Mouse (Mus musculus): ENCODE results near the gene Adarb1. TPM values are rescaled to one million over a fixed set of nuclear protein-coding genes. Genes with fewer than 3 reads are reported as not detected.
A peak's percentile ranks its signal among the peaks of the same experiment; 100 is the strongest.
"Not testable (repeated sequence)": the region's sequence is repeated elsewhere in the genome, so short reads cannot be mapped to it uniquely, and the experiment has no call there.

The Adarb1 gene
- polyA plus RNA-seq, 1 experiment = 134 TPM

DNA sequence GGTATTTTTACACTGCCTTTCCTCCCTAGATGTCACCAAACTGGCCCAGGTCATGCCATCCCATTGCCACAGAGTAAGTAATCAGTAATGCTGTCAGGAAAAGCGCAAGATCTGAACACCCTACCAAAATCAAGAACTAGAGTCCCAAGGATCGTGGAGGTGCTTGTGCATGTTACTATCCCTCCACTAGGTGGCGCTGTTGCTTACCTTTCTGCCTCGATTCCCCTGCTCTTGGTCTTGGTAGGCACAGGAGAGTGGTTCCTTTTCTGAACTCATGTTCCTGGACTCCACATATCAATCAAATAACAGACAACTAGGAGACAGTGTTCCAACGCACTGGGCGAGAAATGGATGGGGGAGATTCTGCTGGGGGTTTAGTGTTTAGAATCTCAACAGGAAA is 135.2 kb downstream of the Adarb1 start:
- DNase-seq (ENCODE audit: extremely low spot score in 1 of 2, low spot score in 1 of 2) = peak; percentile 28 to 89

DNA sequence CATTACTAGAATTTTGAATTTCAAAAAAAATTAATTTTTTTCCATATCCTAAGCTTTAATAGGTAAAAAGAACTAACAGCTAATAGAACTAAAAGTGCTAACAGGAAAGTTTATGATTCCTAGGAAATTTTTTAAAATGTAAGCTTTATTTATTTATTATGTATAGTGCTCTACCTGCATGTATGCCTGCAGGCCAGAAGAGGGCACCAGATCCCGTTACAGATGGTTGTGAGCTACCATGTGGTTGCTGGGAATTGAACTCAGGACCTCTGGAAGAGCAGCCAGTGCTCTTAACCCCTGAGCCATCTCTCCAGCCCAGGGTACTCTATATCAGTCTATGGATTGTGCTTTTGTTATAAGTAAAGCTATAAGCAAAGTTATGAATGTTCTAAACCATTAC is 136.0 kb downstream of the Adarb1 start:
- not testable (repeated sequence) for DNase-seq (ENCODE audit: extremely low spot score in 1 of 2, low spot score in 1 of 2)

DNA sequence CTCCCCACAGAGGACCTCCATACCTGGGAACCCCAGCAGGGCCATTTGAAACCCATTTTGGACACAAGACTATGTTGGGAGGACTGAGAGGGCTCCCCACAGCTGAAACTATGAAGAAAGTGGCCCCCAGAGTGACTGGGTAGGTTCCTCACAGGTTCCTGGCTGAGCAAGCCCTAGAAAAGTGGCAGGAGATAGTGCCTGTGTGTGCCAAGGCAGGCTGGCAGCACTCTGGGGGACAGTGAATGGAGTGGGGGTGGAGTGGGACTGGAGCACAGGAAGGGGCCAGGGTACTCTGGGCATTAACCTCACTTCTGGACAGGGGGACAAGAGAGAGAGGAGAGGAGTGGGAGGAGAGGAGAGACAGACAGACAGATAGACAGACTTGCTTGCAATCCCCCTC is 144.3 kb downstream of the Adarb1 start:
- no peak for DNase-seq (ENCODE audit: extremely low spot score in 1 of 2, low spot score in 1 of 2)

DNA sequence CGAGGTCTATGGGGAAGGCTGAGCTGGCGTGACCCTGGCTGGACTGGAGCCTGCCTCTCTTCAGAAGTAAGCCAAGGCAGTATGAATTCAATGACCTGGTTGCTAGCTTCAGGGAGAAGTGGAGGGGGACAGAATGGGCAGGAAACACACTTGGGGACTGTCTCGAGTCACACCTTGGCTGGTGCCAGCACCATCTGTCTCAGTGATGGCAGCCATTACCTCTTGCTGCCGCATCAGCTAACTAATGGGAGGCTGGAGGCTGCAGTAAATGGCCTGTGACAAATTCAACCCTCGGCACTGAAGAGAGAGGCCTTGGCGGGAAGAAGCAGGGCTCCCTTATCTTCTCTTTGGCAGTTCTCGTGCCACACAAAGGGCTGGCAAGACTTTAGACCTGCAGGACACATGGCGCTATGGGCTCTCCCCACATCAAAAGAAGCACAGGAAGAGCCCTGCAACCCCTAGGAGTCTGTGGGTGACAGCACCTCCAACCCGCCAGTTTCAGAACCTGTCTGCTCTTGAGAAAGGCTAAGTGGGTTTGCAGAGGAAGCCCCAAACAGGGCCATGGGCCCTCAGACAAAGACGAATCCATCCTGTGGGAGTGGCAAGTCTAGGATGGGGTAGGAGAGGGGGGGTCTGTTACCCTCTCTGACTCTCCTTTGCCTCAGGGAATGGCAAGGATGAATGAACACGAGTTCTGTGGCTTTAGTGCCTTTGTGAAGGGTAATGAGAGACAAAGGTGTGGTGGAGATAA is 144.9 kb downstream of the Adarb1 start:
- DNase-seq (ENCODE audit: extremely low spot score in 1 of 2, low spot score in 1 of 2) = no peak

DNA sequence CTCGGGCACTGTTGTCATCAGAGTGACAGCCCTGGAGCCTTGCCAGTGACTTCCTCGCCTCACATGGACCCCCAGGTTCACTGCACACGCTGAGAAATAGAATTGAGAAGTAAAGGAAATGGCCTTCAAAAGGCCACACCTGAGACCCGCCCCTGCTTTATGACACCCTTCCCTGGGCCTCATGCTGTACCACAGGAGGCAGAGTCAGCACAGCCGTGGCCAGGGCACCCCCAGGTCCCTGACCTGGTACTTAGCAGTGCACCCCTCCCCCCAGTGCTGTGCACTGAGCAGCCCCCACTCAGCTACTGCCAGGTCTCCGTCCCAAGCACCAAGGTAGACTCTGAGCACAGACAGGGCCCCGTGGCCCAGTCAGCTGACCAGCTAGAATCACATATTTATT is 148.9 kb downstream of the Adarb1 start:
- DNase-seq (ENCODE audit: extremely low spot score in 1 of 2, low spot score in 1 of 2) = no peak

DNA sequence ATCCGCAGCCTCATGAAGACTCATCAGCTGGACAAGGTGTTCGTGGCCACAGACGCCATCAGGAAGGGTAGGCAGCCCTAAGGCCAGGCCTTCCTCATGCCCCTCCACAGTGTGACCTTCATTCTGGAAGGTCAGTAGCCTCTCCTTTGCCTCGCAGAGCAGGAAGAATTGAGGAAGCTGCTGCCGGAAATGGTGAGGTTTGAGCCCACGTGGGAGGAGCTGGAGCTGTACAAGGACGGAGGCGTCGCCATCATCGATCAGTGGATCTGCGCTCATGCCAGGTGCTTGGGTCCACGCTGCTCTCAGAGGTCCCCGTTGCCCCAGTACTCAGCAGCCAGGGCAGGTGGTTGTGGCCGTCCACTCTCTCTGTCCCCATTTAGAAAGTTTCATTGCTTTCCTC is 151.0 kb downstream of the Adarb1 start:
- DNase-seq (ENCODE audit: extremely low spot score in 1 of 2, low spot score in 1 of 2) = no peak

DNA sequence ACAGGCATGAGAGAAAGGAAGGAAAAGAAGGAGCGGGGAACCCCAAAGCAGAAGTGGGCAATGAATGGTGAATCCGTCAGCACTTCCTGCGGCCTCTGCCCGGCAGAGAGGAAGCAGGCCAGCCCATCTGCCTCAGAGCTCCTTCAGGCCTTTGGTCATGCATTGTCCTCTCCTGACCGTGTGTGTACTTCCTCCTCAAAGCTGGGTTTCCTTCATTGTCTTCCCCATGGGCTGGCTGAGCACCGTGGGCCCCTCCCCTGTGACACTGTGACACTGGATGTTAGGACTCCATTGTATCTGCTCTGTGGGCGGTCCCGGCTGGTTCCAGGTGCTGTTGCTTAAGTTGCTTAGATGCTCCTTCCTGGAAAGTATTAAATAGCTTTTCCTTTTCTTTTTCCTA is 151.8 kb downstream of the Adarb1 start:
- DNase-seq (ENCODE audit: extremely low spot score in 1 of 2, low spot score in 1 of 2) = no peak

DNA sequence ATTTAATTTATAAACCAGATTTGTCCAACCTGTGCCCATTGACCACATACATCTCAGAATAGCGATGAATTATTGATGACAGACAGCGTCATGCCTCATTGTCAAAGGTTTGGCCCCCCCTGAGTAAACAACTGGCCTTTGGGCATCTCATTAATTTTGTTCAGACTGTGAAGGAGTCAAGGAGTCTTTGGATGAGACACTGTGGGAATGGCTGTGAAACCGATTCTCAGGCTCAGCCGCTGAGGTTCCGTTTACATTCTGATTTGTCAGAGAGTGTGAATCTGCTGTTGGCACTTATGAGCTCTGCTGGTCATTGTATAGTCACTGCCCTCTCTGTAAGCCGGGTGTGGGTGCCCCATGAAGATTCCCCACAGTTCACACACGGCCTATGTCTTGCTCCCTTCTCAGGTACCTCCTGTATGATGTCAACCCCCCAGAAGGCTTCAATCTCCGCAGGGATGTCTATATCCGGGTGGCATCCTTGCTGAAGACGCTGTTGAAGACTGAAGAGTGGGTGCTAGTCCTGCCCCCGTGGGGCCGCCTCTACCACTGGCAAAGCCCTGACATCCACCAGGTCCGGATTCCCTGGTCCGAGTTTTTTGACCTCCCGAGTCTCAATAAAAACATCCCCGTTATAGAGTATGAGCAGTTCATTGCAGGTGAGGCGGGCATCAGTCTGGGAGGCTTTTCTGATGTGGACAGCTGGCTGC is 157.7 kb downstream of the Adarb1 start:
- DNase-seq (ENCODE audit: extremely low spot score in 1 of 2, low spot score in 1 of 2) = no peak

DNA sequence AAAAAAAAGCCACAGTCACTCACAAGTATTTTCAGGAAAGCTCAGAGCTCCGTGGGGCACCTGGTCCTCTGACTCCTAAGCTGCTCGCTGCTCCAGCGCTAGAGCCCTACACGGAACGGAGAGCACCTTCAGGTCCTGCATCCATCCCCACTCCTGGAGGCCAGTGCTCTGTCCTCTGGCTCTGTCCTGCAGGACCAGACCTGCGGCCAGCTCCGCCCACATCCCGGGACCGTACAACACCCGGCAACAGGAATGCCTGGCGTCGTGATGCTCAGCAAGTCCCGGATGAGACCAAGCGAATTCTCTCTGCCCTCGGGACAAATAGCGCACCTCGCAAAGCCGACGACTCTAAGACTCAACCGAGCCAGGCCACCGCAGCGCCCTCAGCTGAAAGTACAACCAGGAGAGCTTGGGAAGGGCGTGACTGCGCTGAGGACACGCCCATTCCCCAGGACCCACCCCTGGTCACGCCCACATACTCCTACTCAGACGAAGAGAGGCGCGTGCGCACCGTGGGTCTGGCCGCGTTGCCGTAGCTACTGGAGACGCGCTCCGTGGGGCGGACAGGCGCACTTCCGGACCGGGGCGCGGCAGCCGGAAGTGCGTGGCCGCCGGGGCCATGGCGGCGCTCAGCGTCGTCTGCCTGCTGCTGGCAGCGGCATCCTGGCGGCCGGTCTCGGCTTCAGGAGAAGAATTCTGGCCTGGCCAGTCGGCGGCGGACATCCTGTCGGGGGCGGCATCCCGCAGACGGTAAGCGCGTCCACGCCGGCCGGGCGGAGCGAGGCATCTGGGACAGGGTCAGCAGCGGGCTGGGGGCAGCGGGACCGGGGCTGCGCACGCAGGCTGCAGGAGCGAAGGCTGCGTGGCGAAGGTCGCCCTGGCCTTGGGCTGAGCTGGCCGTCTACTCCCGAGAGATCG is 159.1 kb downstream of the Adarb1 start, which contains the start of gene Pofut2:
Pofut2 (plus strand) TSS at position 515 of the 918 bp plus-strand sequence.
- DNase-seq (ENCODE audit: extremely low spot score in 1 of 2, low spot score in 1 of 2) = peak; percentile 89 to 95

DNA sequence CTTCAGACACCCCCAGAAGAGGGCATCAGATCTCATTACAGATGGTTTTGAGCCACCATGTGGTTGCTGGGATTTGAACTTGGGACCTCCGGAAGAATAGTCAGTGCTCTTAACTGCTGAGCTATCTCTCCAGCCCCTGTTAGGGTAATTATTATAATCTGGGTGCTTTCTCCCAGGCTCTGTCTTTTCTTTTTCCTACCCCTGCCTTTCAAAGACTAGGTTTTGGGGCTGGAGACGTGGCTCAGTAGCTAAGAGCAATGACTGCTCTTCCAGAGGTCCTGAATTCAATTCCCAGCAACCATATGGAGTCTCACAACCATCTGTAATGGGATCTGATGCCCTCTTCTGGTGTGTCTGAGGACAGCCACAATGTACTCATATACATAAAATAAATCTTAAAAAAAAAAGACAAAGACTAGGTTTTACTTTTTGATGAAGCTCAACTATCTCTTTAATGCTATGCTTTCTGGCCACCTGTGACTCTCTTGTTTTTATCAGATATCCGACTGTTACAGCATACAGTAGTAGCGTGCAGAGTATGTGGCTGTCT is 160.0 kb downstream of the Adarb1 start:
- DNase-seq (ENCODE audit: extremely low spot score in 1 of 2, low spot score in 1 of 2) = no peak

DNA sequence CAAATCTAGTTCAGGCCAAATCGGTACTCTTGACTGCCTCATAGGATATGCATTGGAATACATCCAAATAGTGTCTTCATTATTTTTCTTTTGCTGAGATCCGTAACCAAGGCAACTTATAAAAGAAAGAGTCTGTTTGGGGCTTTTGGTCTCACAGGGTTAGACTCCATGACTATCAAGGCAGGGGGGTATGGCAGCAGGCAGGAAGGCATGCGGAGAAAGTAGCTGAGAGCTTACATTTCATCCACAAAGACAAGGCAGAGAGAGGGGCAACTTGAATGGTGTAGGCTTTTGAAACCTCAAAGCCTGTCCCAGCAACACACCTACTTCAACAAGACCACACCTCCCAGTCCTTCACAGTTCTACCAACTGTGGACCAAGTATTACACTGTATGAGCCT is 162.4 kb downstream of the Adarb1 start:
- no peak for DNase-seq (ENCODE audit: extremely low spot score in 1 of 2, low spot score in 1 of 2)

DNA sequence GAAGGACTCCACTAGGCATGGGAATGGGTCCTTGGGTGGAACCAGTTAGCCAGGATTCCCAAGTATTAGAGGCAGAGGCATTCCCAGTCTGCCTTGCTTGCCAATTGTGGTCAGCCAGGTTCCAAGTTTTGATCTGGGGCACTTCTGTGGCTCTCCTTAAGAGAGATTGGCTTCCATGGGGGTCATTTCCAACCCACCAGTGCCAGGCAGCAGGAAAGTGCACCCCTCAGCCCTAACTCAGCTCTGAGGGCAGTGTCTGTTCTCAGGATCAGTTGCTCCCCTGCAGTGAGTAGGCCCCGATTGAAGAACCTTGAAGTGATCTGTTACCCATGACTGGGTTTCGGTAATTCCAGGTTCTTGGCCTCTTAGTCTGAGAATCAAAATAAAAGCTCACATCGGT is 162.8 kb downstream of the Adarb1 start:
- no peak for DNase-seq (ENCODE audit: extremely low spot score in 1 of 2, low spot score in 1 of 2)

DNA sequence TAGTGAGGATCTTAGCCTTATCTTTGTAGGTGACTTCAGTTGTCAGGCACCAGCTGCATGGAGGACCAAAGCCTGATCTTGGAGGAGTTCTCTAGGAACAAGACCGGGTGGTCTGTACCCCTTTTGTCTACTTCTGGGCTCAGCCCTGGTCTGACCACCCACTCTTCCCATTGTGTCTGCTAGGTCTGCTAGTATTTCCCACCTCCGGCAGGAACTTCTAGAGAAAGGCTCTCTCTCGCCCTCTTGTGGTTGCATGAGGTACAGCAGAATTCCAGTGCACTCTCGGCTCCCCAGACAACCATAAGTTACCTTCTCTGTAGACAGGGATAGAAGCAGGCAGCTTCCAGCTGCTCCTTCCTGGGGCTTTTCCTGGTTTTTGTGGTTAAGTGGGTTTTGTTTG is 165.3 kb downstream of the Adarb1 start:
- peak; percentile 73 to 93 for DNase-seq (ENCODE audit: extremely low spot score in 1 of 2, low spot score in 1 of 2)

DNA sequence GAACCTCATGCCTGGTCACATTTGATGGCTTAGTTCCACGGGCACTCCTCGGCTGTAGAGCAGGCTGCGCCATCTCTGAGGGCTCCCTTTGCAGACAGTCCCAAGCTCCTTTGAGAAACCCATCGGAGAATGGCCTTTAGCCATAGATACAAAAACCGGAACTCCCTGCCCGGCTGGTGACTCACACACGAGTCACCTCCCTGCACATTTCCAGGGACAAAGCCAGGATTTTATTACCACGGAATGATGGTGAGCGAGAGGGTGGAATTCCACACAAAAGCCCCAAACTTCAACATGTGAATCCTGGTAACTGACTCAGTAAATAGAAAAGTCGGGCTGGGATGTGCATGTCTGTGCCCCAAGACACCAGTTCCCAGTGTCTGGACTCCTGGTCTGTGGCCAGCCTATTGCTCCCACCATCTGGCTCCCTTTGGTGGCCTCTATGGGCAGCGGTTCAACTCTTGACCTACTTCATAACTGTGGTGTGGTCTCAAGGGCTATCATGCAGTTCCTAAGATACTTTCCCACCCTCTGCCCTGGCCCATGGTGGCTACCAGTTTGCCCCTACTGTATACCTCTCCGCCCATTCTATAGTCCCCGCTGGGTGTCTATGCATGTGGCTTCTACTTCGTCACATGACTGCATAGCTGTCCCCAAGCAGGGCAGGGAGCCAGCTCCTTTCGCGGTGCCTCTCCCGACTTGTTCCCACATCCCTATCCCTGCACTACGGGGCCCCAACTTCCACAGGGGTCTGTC is 166.1 kb downstream of the Adarb1 start:
- peak in 1 of 2 experiments; percentile 25 for DNase-seq (ENCODE audit: extremely low spot score in 1 of 2, low spot score in 1 of 2)

DNA sequence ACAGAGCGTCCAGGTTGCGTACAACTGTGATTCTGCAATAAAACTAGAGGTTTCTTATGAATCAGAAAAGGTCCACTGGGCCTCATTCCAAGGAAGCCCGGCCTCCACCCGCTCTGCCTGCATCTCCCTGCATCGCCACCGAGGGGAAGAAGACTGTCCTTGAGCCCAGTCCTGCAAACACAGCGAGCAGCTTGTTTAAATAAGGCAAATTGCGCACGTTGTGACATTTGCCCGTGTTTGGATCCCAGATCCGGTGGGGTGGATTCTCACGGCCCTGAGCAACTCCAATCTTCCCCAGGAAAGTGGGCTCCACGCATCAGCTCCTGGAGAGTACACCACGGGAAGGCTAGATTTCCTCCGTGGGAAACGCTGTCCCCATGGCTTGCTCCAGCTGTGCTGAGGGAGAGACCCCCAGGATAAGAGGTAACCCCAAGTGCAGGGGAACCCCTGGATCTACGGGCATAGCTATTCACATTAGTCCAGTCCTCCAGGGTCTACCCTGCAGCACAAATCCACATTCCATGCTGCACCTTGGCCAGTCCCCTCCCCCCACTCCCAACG is 166.8 kb downstream of the Adarb1 start:
- DNase-seq (ENCODE audit: extremely low spot score in 1 of 2, low spot score in 1 of 2) = peak in 1 of 2 experiments; percentile 36

DNA sequence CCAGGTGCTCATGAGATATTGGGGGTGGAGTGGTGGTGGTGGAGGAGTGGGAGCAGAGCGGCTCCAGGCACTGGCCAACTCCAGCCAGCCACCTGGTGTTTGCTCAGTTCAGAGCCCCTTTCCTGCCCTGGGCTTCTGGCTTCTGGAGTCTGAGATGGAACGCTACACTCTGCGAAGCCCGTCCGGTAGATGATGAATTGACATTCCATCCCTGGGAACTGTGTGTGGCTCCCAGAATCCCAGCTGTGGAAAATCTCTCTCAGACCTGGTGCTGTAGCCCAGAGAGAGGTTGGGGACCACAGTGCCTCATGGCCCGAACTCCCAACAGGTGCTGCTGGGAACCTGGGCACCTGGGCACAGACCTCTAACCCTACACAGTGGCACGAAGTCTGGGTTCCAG is 170.4 kb downstream of the Adarb1 start:
- no peak for DNase-seq (ENCODE audit: extremely low spot score in 1 of 2, low spot score in 1 of 2)

DNA sequence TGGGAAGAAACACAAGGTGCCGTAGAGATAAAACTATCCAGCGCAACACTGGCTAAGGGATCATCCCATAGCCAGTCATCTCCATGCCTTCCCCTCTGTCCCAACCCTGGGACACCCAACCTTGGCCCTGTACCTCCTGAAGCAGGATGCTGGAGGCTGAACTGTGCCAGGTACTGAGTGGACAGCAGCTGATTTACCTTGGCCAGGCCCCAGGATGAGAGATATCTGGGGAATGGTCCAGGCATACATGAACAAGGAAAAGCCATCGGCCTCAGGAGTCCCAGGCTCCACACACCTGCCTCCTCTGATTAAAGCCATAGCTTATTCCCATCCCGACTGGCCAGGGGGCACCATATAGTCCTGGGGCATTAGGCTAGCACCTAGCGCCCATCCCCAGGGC is 171.0 kb downstream of the Adarb1 start:
- no peak for DNase-seq (ENCODE audit: extremely low spot score in 1 of 2, low spot score in 1 of 2)

DNA sequence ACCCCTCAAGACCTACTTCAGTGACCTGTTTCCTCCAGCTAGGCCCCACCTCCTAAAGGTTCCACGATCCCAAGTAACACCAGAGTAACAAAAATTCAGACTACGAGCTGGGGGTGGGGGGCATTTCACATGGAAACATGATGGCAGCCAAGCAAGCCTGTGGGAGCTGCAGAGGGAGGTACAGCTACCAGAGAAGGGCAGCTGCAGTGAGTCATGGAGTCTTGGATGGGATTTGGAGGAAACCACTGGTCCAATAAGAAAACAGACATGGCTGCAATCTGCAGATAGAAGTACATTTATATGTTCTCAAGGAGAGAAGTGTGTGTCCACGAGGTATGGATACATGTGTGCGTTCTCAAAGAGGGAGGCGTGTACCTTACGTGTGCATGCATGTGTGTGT is 173.3 kb downstream of the Adarb1 start:
- no peak for DNase-seq (ENCODE audit: extremely low spot score in 1 of 2, low spot score in 1 of 2)

DNA sequence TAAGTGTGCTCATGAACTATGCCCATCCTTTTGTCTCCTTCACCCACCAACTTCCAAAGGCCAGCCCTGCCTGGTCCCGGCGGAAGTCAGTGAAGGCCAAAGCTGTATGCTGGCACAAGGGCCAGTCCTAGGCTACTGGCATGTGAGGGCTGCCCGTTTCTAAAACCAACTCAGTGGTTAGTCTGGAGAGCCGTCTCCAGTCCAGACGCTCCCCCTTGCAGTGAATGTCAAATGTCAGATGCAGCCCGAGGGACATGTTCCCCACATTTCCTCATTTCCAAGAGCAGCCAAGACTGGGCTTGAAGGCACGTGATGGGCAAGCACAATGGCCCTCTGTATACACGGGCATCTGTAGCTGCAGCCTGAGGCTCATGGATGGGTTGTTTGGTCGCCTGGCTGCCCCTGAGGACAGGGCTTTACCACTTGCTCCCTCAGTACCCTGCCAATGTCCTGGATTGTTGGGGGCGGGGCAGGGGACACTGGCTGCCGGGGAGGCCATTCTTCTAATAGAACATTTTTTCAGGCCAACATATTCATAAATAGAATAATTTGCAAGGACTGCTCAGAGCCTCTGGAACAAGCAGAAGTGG is 174.4 kb downstream of the Adarb1 start:
- no peak for DNase-seq (ENCODE audit: extremely low spot score in 1 of 2, low spot score in 1 of 2)

Data from frontal cortex, adult 2 months (tissue).